Mouse (Mus musculus): ENCODE measurements around the gene Tbxa2r.

GRCm38 (mm10) chr10:81297845-81298244, 30.7 kb upstream of the Tbxa2r start:
- no peak for TF ChIP-seq CTCF (IDR thresholded peaks at IDR 0.05)
- TF ChIP-seq EP300 (IDR thresholded peaks at IDR 0.05) = no peak
